Mouse (Mus musculus): ENCODE data around the gene Pcbp4.

Pcbp4 gene

GRCm38 (mm10) chr9:106453271-106454070, at the start of gene Pcbp4:
TSS of gene Pcbp4 (plus strand) at chr9:106453291.
- peak in 1 of 2 experiments; percentile 65 for DNase-seq (ENCODE audit: low spot score in 2 of 2)

- peak; percentile 80 to 81 for DNase-seq (ENCODE audit: low spot score in 2 of 2)
Observed at GRCm38 (mm10) chr9:106405275-106405674, 47.8 kb upstream of the Pcbp4 start.

GRCm38 (mm10) chr9:106406443-106407078, 46.5 kb upstream of the Pcbp4 start:
- peak; percentile 78 to 80 for DNase-seq (ENCODE audit: low spot score in 2 of 2)

GRCm38 (mm10) chr9:106409096-106409495, 44.0 kb upstream of the Pcbp4 start:
- DNase-seq (ENCODE audit: low spot score in 2 of 2), result no peak

- no peak for DNase-seq (ENCODE audit: low spot score in 2 of 2)
Observed at GRCm38 (mm10) chr9:106410086-106410650, 42.9 kb upstream of the Pcbp4 start.

GRCm38 (mm10) chr9:106411091-106411594, 41.9 kb upstream of the Pcbp4 start:
- DNase-seq (ENCODE audit: low spot score in 2 of 2), result no peak

GRCm38 (mm10) chr9:106411729-106412128, 41.4 kb upstream of the Pcbp4 start:
- no peak for DNase-seq (ENCODE audit: low spot score in 2 of 2)

- DNase-seq (ENCODE audit: low spot score in 2 of 2), result no peak
Observed at GRCm38 (mm10) chr9:106412210-106412609, 40.9 kb upstream of the Pcbp4 start.

GRCm38 (mm10) chr9:106413606-106414005, 39.5 kb upstream of the Pcbp4 start:
- no peak for DNase-seq (ENCODE audit: low spot score in 2 of 2)

GRCm38 (mm10) chr9:106416826-106417225, 36.3 kb upstream of the Pcbp4 start:
- no peak for DNase-seq (ENCODE audit: low spot score in 2 of 2)

GRCm38 (mm10) chr9:106417841-106418625, 35.1 kb upstream of the Pcbp4 start:
- DNase-seq (ENCODE audit: low spot score in 2 of 2), result peak; percentile 80 to 81

- DNase-seq (ENCODE audit: low spot score in 2 of 2), result no peak
Observed at GRCm38 (mm10) chr9:106420608-106421007, 32.5 kb upstream of the Pcbp4 start.

- no peak for DNase-seq (ENCODE audit: low spot score in 2 of 2)
Observed at GRCm38 (mm10) chr9:106421033-106421864, 31.8 kb upstream of the Pcbp4 start.

- peak; percentile 77 to 88 for DNase-seq (ENCODE audit: low spot score in 2 of 2)
Observed at GRCm38 (mm10) chr9:106421865-106422160, 31.3 kb upstream of the Pcbp4 start.

GRCm38 (mm10) chr9:106428719-106429220, 24.3 kb upstream of the Pcbp4 start:
- peak in 1 of 2 experiments; percentile 47 for DNase-seq (ENCODE audit: low spot score in 2 of 2)

GRCm38 (mm10) chr9:106429221-106430014, 23.7 kb upstream of the Pcbp4 start, which contains the start of gene Rpl29:
TSS of gene Rpl29 (plus strand) at chr9:106429454.
- DNase-seq (ENCODE audit: low spot score in 2 of 2), result peak; percentile 89 to 96

GRCm38 (mm10) chr9:106430015-106430264, 23.2 kb upstream of the Pcbp4 start:
- DNase-seq (ENCODE audit: low spot score in 2 of 2), result no peak

- no peak for DNase-seq (ENCODE audit: low spot score in 2 of 2)
Observed at GRCm38 (mm10) chr9:106433389-106433788, 19.7 kb upstream of the Pcbp4 start.

- no peak for DNase-seq (ENCODE audit: low spot score in 2 of 2)
Observed at GRCm38 (mm10) chr9:106436566-106436965, 16.5 kb upstream of the Pcbp4 start.

GRCm38 (mm10) chr9:106442680-106443079, 10.4 kb upstream of the Pcbp4 start:
- no peak for DNase-seq (ENCODE audit: low spot score in 2 of 2)
